Mouse (Mus musculus): ENCODE measurements at regions not wholly inside any gene's neighbourhood (a gene's known extent, or its start where the extent isn't known, plus 50 kb on each side); places are given as distances from the start of the nearest gene placed in this dataset.

- H3K4me1 ChIP-seq (replicated peaks): peaks cover 15% of the 10 kb centered on the region
- H3K4me2 ChIP-seq: no peak overlapping the region
- no peak overlapping the region for H3K9ac ChIP-seq
- 78% methylated on average over 4 of the region's 4 CpGs for WGBS
- no peaks in the 10 kb centered on the region for H3K9me3 ChIP-seq (replicated peaks)
- no peaks in the 10 kb centered on the region for H3K36me3 ChIP-seq
- ATAC-seq (ENCODE audit: insufficient number of reproducible peaks, low FRiP score): no peak
- no peaks in the 10 kb centered on the region for H3K27me3 ChIP-seq (replicated peaks)
- no peak overlapping the region for H3K4me3 ChIP-seq
- no peak overlapping the region for H3K27ac ChIP-seq (ENCODE audit: poor library complexity, severe bottlenecking)
Observed at GRCm38 (mm10) chr13:60007031-60007430, 170.1 kb downstream of the Gas1 start.

- no peak overlapping the region for H3K4me3 ChIP-seq
- H3K9me3 ChIP-seq (replicated peaks): no peaks in the 10 kb centered on the region
- H3K27ac ChIP-seq (ENCODE audit: poor library complexity, severe bottlenecking): no peak overlapping the region
- ATAC-seq (ENCODE audit: insufficient number of reproducible peaks, low FRiP score): no peak
- no peak overlapping the region for H3K9ac ChIP-seq
- H3K36me3 ChIP-seq: no peaks in the 10 kb centered on the region
- 95% methylated on average over 2 of the region's 2 CpGs for WGBS
- no peaks in the 10 kb centered on the region for H3K27me3 ChIP-seq (replicated peaks)
- no peak overlapping the region for H3K4me2 ChIP-seq
- peaks cover 15% of the 10 kb centered on the region for H3K4me1 ChIP-seq (replicated peaks)
Observed at GRCm38 (mm10) chr13:60004611-60005010, 172.6 kb downstream of the Gas1 start.

GRCm38 (mm10) chr13:60002098-60002497 is 175.1 kb downstream of the Gas1 start:
- no peaks in the 10 kb centered on the region for H3K36me3 ChIP-seq
- H3K9me3 ChIP-seq (replicated peaks): no peaks in the 10 kb centered on the region
- no peak overlapping the region for H3K9ac ChIP-seq
- no peak overlapping the region for H3K4me2 ChIP-seq
- H3K4me1 ChIP-seq (replicated peaks): 0 out of 2 replicates have a peak, but pooled peaks cover 1% of the 10 kb centered on the region
- H3K4me3 ChIP-seq: no peak overlapping the region
- ATAC-seq (ENCODE audit: insufficient number of reproducible peaks, low FRiP score): no peak
- H3K27me3 ChIP-seq (replicated peaks): no peaks in the 10 kb centered on the region
- WGBS: 86% methylated on average over 8 of the region's 8 CpGs
- no peak overlapping the region for H3K27ac ChIP-seq (ENCODE audit: poor library complexity, severe bottlenecking)

DNA sequence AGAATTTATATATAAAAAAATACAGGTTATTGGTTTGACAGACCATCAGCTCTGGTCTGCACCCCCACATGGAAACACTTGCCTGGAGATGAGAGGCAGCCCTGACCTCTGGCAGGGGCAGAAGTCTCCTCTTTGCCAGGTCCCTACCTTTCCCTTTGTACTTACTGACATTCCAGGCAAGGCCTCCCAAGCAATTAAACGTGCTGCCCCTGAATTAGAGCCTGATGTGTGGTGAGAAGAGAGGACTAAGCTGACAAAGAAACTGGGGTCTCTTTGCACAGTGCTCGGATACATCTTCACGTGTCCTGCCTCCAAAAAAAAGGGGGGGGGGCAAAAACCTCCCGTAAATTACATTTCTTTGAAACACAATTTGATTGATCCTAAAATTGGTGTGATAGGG is 175.5 kb downstream of the Gas1 start:
- no peaks in the 10 kb centered on the region for H3K36me3 ChIP-seq
- WGBS: 69% methylated on average over 4 of the region's 4 CpGs
- no peak overlapping the region for H3K4me2 ChIP-seq
- no peaks in the 10 kb centered on the region for H3K9me3 ChIP-seq (replicated peaks)
- no peak overlapping the region for H3K4me3 ChIP-seq
- no peaks in the 10 kb centered on the region for H3K27me3 ChIP-seq (replicated peaks)
- H3K27ac ChIP-seq (ENCODE audit: poor library complexity, severe bottlenecking): no peak overlapping the region
- no peak for ATAC-seq (ENCODE audit: insufficient number of reproducible peaks, low FRiP score)
- H3K9ac ChIP-seq: no peak overlapping the region
- no peaks in the 10 kb centered on the region for H3K4me1 ChIP-seq (replicated peaks)

- Histone ChIP-seq H3K4me1 (replicated peaks) (no peaks in the 10 kb centered on the region), H3K9me3 (replicated peaks) (no peaks in the 10 kb centered on the region), H3K4me2 (no peak overlapping the region), H3K27ac (ENCODE audit: poor library complexity, severe bottlenecking) (no peak overlapping the region), H3K36me3 (no peaks in the 10 kb centered on the region), H3K9ac (no peak overlapping the region), H3K4me3 (no peak overlapping the region), H3K27me3 (replicated peaks) (no peaks in the 10 kb centered on the region)
- WGBS: 60% methylated on average over 8 of the region's 8 CpGs
- ATAC-seq (ENCODE audit: insufficient number of reproducible peaks, low FRiP score): no peak
Observed at GRCm38 (mm10) chr13:60000618-60001347, 176.4 kb downstream of the Gas1 start.

DNA sequence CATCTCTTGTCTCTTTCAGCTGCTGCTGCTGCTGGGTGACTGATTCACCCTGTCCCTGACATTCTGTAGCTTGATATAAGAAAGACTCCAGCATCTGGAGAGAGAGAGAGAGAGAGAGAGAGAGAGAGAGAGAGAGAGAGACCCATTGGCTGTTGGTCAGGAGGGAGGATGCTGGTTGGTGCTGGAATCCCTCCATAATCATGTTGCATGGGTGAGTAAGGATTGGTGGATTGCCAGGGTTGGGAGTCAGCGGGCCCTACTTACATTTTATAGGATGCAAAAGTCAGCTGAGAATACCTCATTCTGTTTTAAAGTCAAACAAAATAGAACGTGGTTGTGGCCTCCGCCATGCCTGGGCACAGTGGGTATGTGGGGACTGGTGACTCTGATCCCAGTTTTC is 174.5 kb upstream of the Tut7 start:
- H3K4me3 ChIP-seq: no peak overlapping the region
- no peaks in the 10 kb centered on the region for H3K27me3 ChIP-seq (replicated peaks)
- H3K36me3 ChIP-seq: no peaks in the 10 kb centered on the region
- H3K9ac ChIP-seq: no peak overlapping the region
- peaks cover 8% of the 10 kb centered on the region for H3K4me1 ChIP-seq (replicated peaks)
- ATAC-seq (ENCODE audit: insufficient number of reproducible peaks, low FRiP score): no peak
- H3K9me3 ChIP-seq (replicated peaks): no peaks in the 10 kb centered on the region
- no peak overlapping the region for H3K27ac ChIP-seq (ENCODE audit: poor library complexity, severe bottlenecking)
- whole genome bisulfite sequencing: 86% methylated on average over 3 of the region's 3 CpGs
- no peak overlapping the region for H3K4me2 ChIP-seq

- no peak overlapping the region for H3K9ac ChIP-seq
- no peaks in the 10 kb centered on the region for H3K9me3 ChIP-seq (replicated peaks)
- no peaks in the 10 kb centered on the region for H3K36me3 ChIP-seq
- H3K4me1 ChIP-seq (replicated peaks): peaks cover 10% of the 10 kb centered on the region
- H3K27me3 ChIP-seq (replicated peaks): no peaks in the 10 kb centered on the region
- H3K4me2 ChIP-seq: no peak overlapping the region
- H3K27ac ChIP-seq (ENCODE audit: poor library complexity, severe bottlenecking): no peak overlapping the region
- 84% methylated on average over 13 of the region's 13 CpGs for WGBS
- ATAC-seq (ENCODE audit: insufficient number of reproducible peaks, low FRiP score): no peak
- H3K4me3 ChIP-seq: no peak overlapping the region
Observed at GRCm38 (mm10) chr13:59996146-59996814, 173.3 kb upstream of the Tut7 start.

GRCm38 (mm10) chr13:59992780-59993501 is 170.0 kb upstream of the Tut7 start:
- H3K27ac ChIP-seq (ENCODE audit: poor library complexity, severe bottlenecking): no peak overlapping the region
- no peaks in the 10 kb centered on the region for H3K27me3 ChIP-seq (replicated peaks)
- H3K9ac ChIP-seq: no peak overlapping the region
- H3K36me3 ChIP-seq: no peaks in the 10 kb centered on the region
- WGBS: 24% methylated on average over 11 of the region's 11 CpGs
- no peak for ATAC-seq (ENCODE audit: insufficient number of reproducible peaks, low FRiP score)
- H3K4me2 ChIP-seq: peak overlapping the region; percentile 29
- H3K4me3 ChIP-seq: no peak overlapping the region
- H3K4me1 ChIP-seq (replicated peaks): peaks cover 21% of the 10 kb centered on the region
- no peaks in the 10 kb centered on the region for H3K9me3 ChIP-seq (replicated peaks)

GRCm38 (mm10) chr13:59992346-59992745 is 169.4 kb upstream of the Tut7 start:
- ATAC-seq (ENCODE audit: insufficient number of reproducible peaks, low FRiP score): no peak
- no peak overlapping the region for H3K4me2 ChIP-seq
- H3K9ac ChIP-seq: no peak overlapping the region
- H3K4me1 ChIP-seq (replicated peaks): peaks cover 21% of the 10 kb centered on the region
- no peaks in the 10 kb centered on the region for H3K27me3 ChIP-seq (replicated peaks)
- H3K9me3 ChIP-seq (replicated peaks): 0 out of 2 replicates have a peak, but pooled peaks cover 5% of the 10 kb centered on the region
- no peak overlapping the region for H3K27ac ChIP-seq (ENCODE audit: poor library complexity, severe bottlenecking)
- no peaks in the 10 kb centered on the region for H3K36me3 ChIP-seq
- H3K4me3 ChIP-seq: no peak overlapping the region

- ATAC-seq (ENCODE audit: insufficient number of reproducible peaks, low FRiP score): no peak
- WGBS: 65% methylated on average over 10 of the region's 10 CpGs
- peaks cover 21% of the 10 kb centered on the region for H3K4me1 ChIP-seq (replicated peaks)
Observed at GRCm38 (mm10) chr13:59990402-59991280, 167.7 kb upstream of the Tut7 start.

More at GRCm38 (mm10) chr13:59990402-59991280, 167.7 kb upstream of the Tut7 start:
- no peaks in the 10 kb centered on the region for H3K36me3 ChIP-seq
- H3K27ac ChIP-seq (ENCODE audit: poor library complexity, severe bottlenecking): no peak overlapping the region
- H3K27me3 ChIP-seq (replicated peaks): no peaks in the 10 kb centered on the region
- 0 out of 2 replicates have a peak, but pooled peaks cover 5% of the 10 kb centered on the region for H3K9me3 ChIP-seq (replicated peaks)
- H3K4me2 ChIP-seq: no peak overlapping the region
- no peak overlapping the region for H3K4me3 ChIP-seq
- H3K9ac ChIP-seq: no peak overlapping the region
